Mouse (Mus musculus) embryo, embryonic 9.5 days (tissue): ENCODE data around the gene Pih1d2.

Experiments used
- DNase-seq: peaks from one replicate; pipeline ENCODE4 v3.0.0-alpha.2; 2017; ENCODE audit errors: extremely low spot score

Pih1d2 gene

GRCm38 (mm10) chr9:50616766-50617603 lies at the start of gene Pih1d2, which contains the start of gene Nkapd1:
Gene Pih1d2 (plus strand): TSS chr9:50617321.
Gene Nkapd1 (minus strand): TSS chr9:50617464.
- DNase-seq = peak; percentile 90

- no peak for DNase-seq
These were observed 49.7 kb upstream of the Pih1d2 start for GRCm38 (mm10) chr9:50567372-50567771.

GRCm38 (mm10) chr9:50567881-50568280 lies 49.2 kb upstream of the Pih1d2 start:
- no peak for DNase-seq

GRCm38 (mm10) chr9:50569599-50570525 lies 47.3 kb upstream of the Pih1d2 start:
- DNase-seq = no peak

GRCm38 (mm10) chr9:50580370-50580769 lies 36.8 kb upstream of the Pih1d2 start:
- no peak for DNase-seq

GRCm38 (mm10) chr9:50585145-50585818 lies 31.8 kb upstream of the Pih1d2 start:
- no peak for DNase-seq

- no peak for DNase-seq
These were observed 30.2 kb upstream of the Pih1d2 start for GRCm38 (mm10) chr9:50586955-50587354.

- no peak for DNase-seq
These were observed 26.1 kb upstream of the Pih1d2 start for GRCm38 (mm10) chr9:50590856-50591518.

- DNase-seq = no peak
These were observed 24.2 kb upstream of the Pih1d2 start for GRCm38 (mm10) chr9:50592955-50593354.

- peak; percentile 11 for DNase-seq
These were observed 23.6 kb upstream of the Pih1d2 start for GRCm38 (mm10) chr9:50593544-50593943.

GRCm38 (mm10) chr9:50594794-50595417 lies 22.2 kb upstream of the Pih1d2 start:
- no peak for DNase-seq

GRCm38 (mm10) chr9:50596973-50597372 lies 20.1 kb upstream of the Pih1d2 start:
- no peak for DNase-seq

- no peak for DNase-seq
These were observed 15.6 kb upstream of the Pih1d2 start for GRCm38 (mm10) chr9:50601536-50601935.

- DNase-seq = no peak
These were observed 14.9 kb upstream of the Pih1d2 start for GRCm38 (mm10) chr9:50602055-50602845.

GRCm38 (mm10) chr9:50603189-50603997 lies 13.7 kb upstream of the Pih1d2 start, which contains the start of the genes Sdhd and Timm8b:
Gene Sdhd (minus strand): TSS chr9:50603812.
Gene Timm8b (plus strand): TSS chr9:50603910.
- DNase-seq = peak; percentile 90

GRCm38 (mm10) chr9:50603998-50604324 lies 13.2 kb upstream of the Pih1d2 start:
- no peak for DNase-seq

GRCm38 (mm10) chr9:50604338-50604737 lies 12.8 kb upstream of the Pih1d2 start:
- no peak for DNase-seq

GRCm38 (mm10) chr9:50612115-50612514 lies 5.0 kb upstream of the Pih1d2 start:
- DNase-seq = no peak

- no peak for DNase-seq
These were observed 960 bp upstream of the Pih1d2 start for GRCm38 (mm10) chr9:50616161-50616560.
